Mouse (Mus musculus): ENCODE data around the gene Cldn6.

Gene Cldn6

GRCm38 (mm10) chr17:23722376-23723125 is 43.5 kb downstream of the Cldn6 start, which contains the start of gene 1520401A03Rik:
Gene 1520401A03Rik, minus strand, starts transcription at chr17:23722783.
- no peak for DNase-seq (ENCODE audit: low spot score)

- DNase-seq (ENCODE audit: low spot score): no peak
Measured at GRCm38 (mm10) chr17:23725477-23725876, 46.4 kb downstream of the Cldn6 start.

GRCm38 (mm10) chr17:23725999-23726757 is 47.1 kb downstream of the Cldn6 start, which contains the start of gene Pkmyt1:
Gene Pkmyt1, plus strand, starts transcription at chr17:23726336.
- peak; percentile 97 for DNase-seq (ENCODE audit: low spot score)

GRCm38 (mm10) chr17:23726758-23727142 is 47.7 kb downstream of the Cldn6 start:
- DNase-seq (ENCODE audit: low spot score): peak; percentile 89

- DNase-seq (ENCODE audit: low spot score): no peak
Measured at GRCm38 (mm10) chr17:23730441-23730840, 51.4 kb downstream of the Cldn6 start.
